Mouse (Mus musculus) cerebellum, adult 9-11 months (tissue): Measurements from ENCODE around the gene N4bp2l1.
"Not testable (repeated sequence)": the region's sequence is repeated elsewhere in the genome, so short reads cannot be mapped to it uniquely, and the experiment has no call there.

Experiments used
- DNase-seq: peaks from one replicate; pipeline ENCODE4 v3.0.0; 2022

The N4bp2l1 gene

GRCm38 (mm10) chr5:150597088-150597487 is at the start of gene N4bp2l1:
Gene N4bp2l1, minus strand, starts transcription at chr5:150597188.
- DNase-seq: no peak

GRCm38 (mm10) chr5:150644926-150645325 is 47.9 kb upstream of the N4bp2l1 start:
- no peak for DNase-seq

- not testable (repeated sequence) for DNase-seq
These were observed 46.4 kb upstream of the N4bp2l1 start for GRCm38 (mm10) chr5:150643390-150643789.

GRCm38 (mm10) chr5:150641440-150641839 is 44.5 kb upstream of the N4bp2l1 start:
- DNase-seq: no peak

- DNase-seq: no peak
These were observed 32.7 kb upstream of the N4bp2l1 start for GRCm38 (mm10) chr5:150629692-150630091.

- no peak for DNase-seq
These were observed 32.3 kb upstream of the N4bp2l1 start for GRCm38 (mm10) chr5:150629272-150629671.

- DNase-seq: no peak
These were observed 28.5 kb upstream of the N4bp2l1 start for GRCm38 (mm10) chr5:150625528-150625927.

GRCm38 (mm10) chr5:150622792-150623191 is 25.8 kb upstream of the N4bp2l1 start:
- DNase-seq: no peak

GRCm38 (mm10) chr5:150621592-150621991 is 24.6 kb upstream of the N4bp2l1 start:
- DNase-seq: no peak

- no peak for DNase-seq
These were observed 23.7 kb upstream of the N4bp2l1 start for GRCm38 (mm10) chr5:150620588-150621135.

- DNase-seq: no peak
These were observed 21.8 kb upstream of the N4bp2l1 start for GRCm38 (mm10) chr5:150618599-150619355.

GRCm38 (mm10) chr5:150616731-150617130 is 19.7 kb upstream of the N4bp2l1 start:
- DNase-seq: no peak

- DNase-seq: no peak
These were observed 19.2 kb upstream of the N4bp2l1 start for GRCm38 (mm10) chr5:150616216-150616615.

- DNase-seq: no peak
These were observed 17.1 kb upstream of the N4bp2l1 start for GRCm38 (mm10) chr5:150614054-150614453.

- no peak for DNase-seq
These were observed 14.7 kb upstream of the N4bp2l1 start for GRCm38 (mm10) chr5:150611697-150612096.

- no peak for DNase-seq
These were observed 14.1 kb upstream of the N4bp2l1 start for GRCm38 (mm10) chr5:150611136-150611535.

- no peak for DNase-seq
These were observed 10.6 kb upstream of the N4bp2l1 start for GRCm38 (mm10) chr5:150607631-150608030.

GRCm38 (mm10) chr5:150606131-150606530 is 9.1 kb upstream of the N4bp2l1 start:
- DNase-seq: no peak

GRCm38 (mm10) chr5:150601441-150602230 is 4.6 kb upstream of the N4bp2l1 start:
- no peak for DNase-seq

- DNase-seq: no peak
These were observed 3.8 kb upstream of the N4bp2l1 start for GRCm38 (mm10) chr5:150600554-150601440.

GRCm38 (mm10) chr5:150599301-150600294 is 2.6 kb upstream of the N4bp2l1 start:
- no peak for DNase-seq
